Mouse (Mus musculus) E14TG2a.4 (cell line): ENCODE measurements around the gene Elmo1.

Source experiments
- H3K27me3 ChIP-seq: 2 replicates; pipeline ENCODE4 v1.6.1; 2014; ENCODE audit warnings: low read length, control low read depth; ENCODE audit not compliant: insufficient read depth
- H3K36me3 ChIP-seq: 2 replicates; pipeline ENCODE4 v1.6.1; 2014; ENCODE audit warnings: low read length, control low read depth; ENCODE audit not compliant: insufficient read depth
- H3K4me1 ChIP-seq: replicated peaks from 2 replicates; pipeline ENCODE4 v1.6.1; 2014; ENCODE audit warnings: low read depth, low read length, control low read depth
- H3K4me3 ChIP-seq: replicated peaks from 2 replicates; pipeline ENCODE4 v1.5.1; 2014; ENCODE audit warnings: mild to moderate bottlenecking, low read length
- H3K9me3 ChIP-seq: 2 replicates; pipeline ENCODE4 v1.6.1; 2014; ENCODE audit warnings: low read length, control low read depth
- CTCF ChIP-seq: conservative IDR thresholded peaks from 2 replicates; pipeline ENCODE4 v1.5.1; 2014; ENCODE audit warnings: low read length
- NANOG ChIP-seq: IDR thresholded peaks from 2 replicates; pipeline ENCODE4 v1.6.1; 2014; ENCODE audit warnings: borderline replicate concordance, low read length, mixed read lengths
- POU5F1 ChIP-seq: IDR thresholded peaks from 2 replicates; pipeline ENCODE4 v1.6.1; 2014; ENCODE audit warnings: low read length, borderline replicate concordance

Elmo1 gene

GRCm38 (mm10) chr13:20050149-20050548 lies 40.2 kb upstream of the Elmo1 start:
- no peak overlapping the region for H3K4me3 ChIP-seq
- H3K9me3 ChIP-seq = no peaks in the 10 kb centered on the region
- H3K36me3 ChIP-seq = no peaks in the 10 kb centered on the region
- TF ChIP-seq NANOG (no peak), POU5F1 (no peak)
- H3K4me1 ChIP-seq = peaks cover 41% of the 10 kb centered on the region
- H3K27me3 ChIP-seq = no peaks in the 10 kb centered on the region

- TF ChIP-seq NANOG = no peak
- TF ChIP-seq CTCF = no peak
- TF ChIP-seq POU5F1 = no peak
- no peak overlapping the region for H3K4me3 ChIP-seq
- H3K9me3 ChIP-seq = no peaks in the 10 kb centered on the region
- peaks cover 37% of the 10 kb centered on the region for H3K4me1 ChIP-seq
- no peaks in the 10 kb centered on the region for H3K36me3 ChIP-seq
- H3K27me3 ChIP-seq = no peaks in the 10 kb centered on the region
These were observed 32.5 kb upstream of the Elmo1 start for GRCm38 (mm10) chr13:20057926-20058325.

DNA sequence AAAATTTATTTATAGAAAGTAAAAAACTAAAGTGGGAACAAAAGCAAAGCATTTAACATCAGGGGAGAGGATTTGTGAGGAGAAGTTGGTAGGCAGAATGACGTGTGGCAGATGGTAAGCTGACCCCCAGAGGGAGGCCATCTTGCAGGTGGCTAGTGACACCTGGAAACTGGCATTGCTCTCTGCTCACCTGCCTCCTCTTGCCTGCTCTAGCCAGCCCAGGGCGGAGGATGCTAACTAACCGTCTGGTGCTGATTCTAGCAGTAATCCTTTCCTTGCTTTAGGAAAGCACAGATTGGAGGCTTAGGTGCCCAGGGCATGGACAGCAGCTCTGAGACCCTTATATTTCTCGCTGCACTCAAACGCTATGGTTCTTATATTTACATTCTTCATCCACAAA lies 29.4 kb upstream of the Elmo1 start:
- H3K4me3 ChIP-seq = no peak overlapping the region
- peaks cover 20% of the 10 kb centered on the region for H3K4me1 ChIP-seq
- TF ChIP-seq CTCF (no peak), NANOG (no peak), POU5F1 (no peak)
- H3K9me3 ChIP-seq = no peaks in the 10 kb centered on the region
- H3K36me3 ChIP-seq = no peaks in the 10 kb centered on the region
- H3K27me3 ChIP-seq = no peaks in the 10 kb centered on the region

- H3K4me3 ChIP-seq = no peak overlapping the region
- H3K4me1 ChIP-seq = no peaks in the 10 kb centered on the region
- TF ChIP-seq CTCF = no peak
- TF ChIP-seq NANOG = no peak
- TF ChIP-seq POU5F1 = no peak
These were observed 27.1 kb upstream of the Elmo1 start for GRCm38 (mm10) chr13:20063331-20063730.

DNA sequence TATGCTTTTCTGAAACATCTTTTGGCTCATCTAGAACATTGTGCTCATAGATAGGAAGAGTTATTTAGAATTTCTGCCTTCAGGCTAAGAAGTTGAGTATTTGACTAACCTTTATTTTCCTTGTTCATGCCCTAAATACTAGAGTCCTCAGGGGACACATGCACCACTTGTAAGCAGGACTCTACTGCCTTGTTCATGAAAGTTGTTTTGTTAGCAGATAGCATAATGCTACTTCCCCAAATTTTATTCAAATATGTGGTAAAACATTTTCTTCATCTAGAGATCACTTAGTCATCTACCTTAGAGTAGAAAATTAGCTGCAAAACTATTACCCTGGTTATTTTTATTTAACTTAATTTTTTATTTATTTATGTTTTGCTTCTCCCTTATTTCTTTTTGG lies 18.4 kb upstream of the Elmo1 start:
- no peaks in the 10 kb centered on the region for H3K4me1 ChIP-seq
- no peaks in the 10 kb centered on the region for H3K36me3 ChIP-seq
- no peaks in the 10 kb centered on the region for H3K9me3 ChIP-seq
- H3K27me3 ChIP-seq = no peaks in the 10 kb centered on the region
- H3K4me3 ChIP-seq = no peak overlapping the region
- TF ChIP-seq NANOG = no peak
- no peak for TF ChIP-seq POU5F1
- no peak for TF ChIP-seq CTCF

More at GRCm38 (mm10) chr13:20063331-20063730, 27.1 kb upstream of the Elmo1 start:
- Histone ChIP-seq H3K36me3 (no peaks in the 10 kb centered on the region), H3K9me3 (no peaks in the 10 kb centered on the region), H3K27me3 (no peaks in the 10 kb centered on the region)

DNA sequence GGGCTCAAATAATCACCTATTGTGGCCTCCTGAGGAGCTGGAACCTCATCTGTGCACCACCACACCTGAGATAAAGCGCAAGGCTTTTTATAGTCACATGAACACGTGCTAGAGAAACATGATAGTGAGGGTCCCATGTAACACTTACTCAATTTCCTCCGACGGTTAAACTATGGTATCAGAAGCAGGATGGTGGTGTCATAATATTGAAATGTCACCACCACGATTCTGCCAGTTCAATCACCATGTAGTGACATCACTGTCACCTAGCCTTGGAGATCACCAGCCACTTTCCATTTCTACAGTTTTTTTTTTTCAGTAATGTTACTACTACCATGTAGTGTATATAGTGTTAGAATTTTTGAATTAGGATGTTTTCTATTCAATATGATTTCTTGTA lies 17.4 kb upstream of the Elmo1 start:
- Histone ChIP-seq H3K36me3 (no peaks in the 10 kb centered on the region), H3K4me3 (no peak overlapping the region), H3K9me3 (no peaks in the 10 kb centered on the region), H3K27me3 (no peaks in the 10 kb centered on the region), H3K4me1 (no peaks in the 10 kb centered on the region)
- no peak for TF ChIP-seq NANOG
- no peak for TF ChIP-seq POU5F1
- TF ChIP-seq CTCF = no peak

GRCm38 (mm10) chr13:20076521-20076920 lies 13.9 kb upstream of the Elmo1 start:
- no peaks in the 10 kb centered on the region for H3K4me1 ChIP-seq
- 0 out of 2 replicates have a peak, but pooled peaks cover 7% of the 10 kb centered on the region for H3K27me3 ChIP-seq
- no peaks in the 10 kb centered on the region for H3K9me3 ChIP-seq
- TF ChIP-seq NANOG (no peak), CTCF (no peak), POU5F1 (no peak)
- no peak overlapping the region for H3K4me3 ChIP-seq
- H3K36me3 ChIP-seq = no peaks in the 10 kb centered on the region

DNA sequence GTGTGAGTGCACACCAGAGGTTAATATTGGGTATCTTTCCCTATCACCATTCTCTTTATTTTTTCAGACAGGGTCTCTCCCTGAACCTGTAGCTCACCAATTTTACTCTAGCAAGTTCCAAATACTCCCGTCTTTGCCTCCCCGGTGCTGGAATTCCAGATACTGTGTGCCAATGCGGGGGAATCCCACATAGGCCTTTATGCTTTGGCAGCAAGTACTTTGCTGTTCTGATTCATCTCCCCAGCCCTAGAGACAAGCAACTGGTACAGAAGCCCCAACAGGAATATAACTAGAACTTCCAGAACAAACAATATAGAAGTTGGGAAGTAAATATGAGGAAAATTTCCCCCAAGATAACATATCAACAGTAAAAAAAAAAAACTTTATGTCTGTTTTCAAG lies 13.2 kb upstream of the Elmo1 start:
- Histone ChIP-seq H3K36me3 (no peaks in the 10 kb centered on the region), H3K27me3 (0 out of 2 replicates have a peak, but pooled peaks cover 7% of the 10 kb centered on the region), H3K4me3 (no peak overlapping the region), H3K9me3 (no peaks in the 10 kb centered on the region), H3K4me1 (no peaks in the 10 kb centered on the region)
- TF ChIP-seq NANOG = no peak
- no peak for TF ChIP-seq POU5F1
- no peak for TF ChIP-seq CTCF
